Mouse (Mus musculus): ENCODE results near the gene Sbk2. TPM values are rescaled to one million over a fixed set of nuclear protein-coding genes. Genes with fewer than 3 reads are reported as not detected.

Sbk2 gene
- polyA plus RNA-seq, 1 experiment from 2014 or later: not detected

DNA sequence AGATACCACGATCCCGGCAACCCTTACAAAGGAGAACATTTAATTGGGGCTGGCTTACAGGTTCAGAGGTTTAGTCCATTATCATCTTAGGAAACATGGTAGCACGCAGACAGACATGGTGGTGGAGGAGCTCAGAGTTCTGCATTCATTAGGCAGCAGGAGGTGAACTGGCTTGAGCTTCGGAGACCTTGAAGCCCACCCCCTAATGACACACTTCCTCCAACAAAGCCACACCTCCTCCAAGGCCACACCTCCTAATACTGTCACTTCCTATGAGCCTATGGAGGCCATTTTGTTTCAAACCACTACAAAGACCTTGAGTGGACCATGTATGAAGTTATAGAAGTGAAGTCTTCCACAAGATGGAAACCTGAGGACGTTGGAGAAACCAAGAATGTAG is 52.0 kb downstream of the Sbk2 start:
- no peak for ATAC-seq (ENCODE audit: low FRiP score)
- Histone ChIP-seq H3K9me3 (ENCODE audit: control insufficient read depth, low read length) (no peaks in the 10 kb centered on the region), H3K4me2 (no peak overlapping the region), H3K27me3 (ENCODE audit: control insufficient read depth, insufficient read depth, low read length) (no peaks in the 10 kb centered on the region; the same call in 1 of the 2 replicates), H3K9ac (ENCODE audit: low read length) (no peak overlapping the region), H3K36me3 (ENCODE audit: control insufficient read depth, insufficient read depth, low read length) (no peaks in the 10 kb centered on the region), H3K27ac (ENCODE audit: low read depth, low read length) (no peak overlapping the region), H3K4me3 (ENCODE audit: low read depth, low read length) (no peak overlapping the region), H3K4me1 (ENCODE audit: control insufficient read depth, insufficient read depth, low read length) (peaks cover 14% of the 10 kb centered on the region)
- DNase-seq (ENCODE audit: low spot score, missing footprints): no peak
- 66% methylated on average over 5 of the region's 5 CpGs for WGBS

DNA sequence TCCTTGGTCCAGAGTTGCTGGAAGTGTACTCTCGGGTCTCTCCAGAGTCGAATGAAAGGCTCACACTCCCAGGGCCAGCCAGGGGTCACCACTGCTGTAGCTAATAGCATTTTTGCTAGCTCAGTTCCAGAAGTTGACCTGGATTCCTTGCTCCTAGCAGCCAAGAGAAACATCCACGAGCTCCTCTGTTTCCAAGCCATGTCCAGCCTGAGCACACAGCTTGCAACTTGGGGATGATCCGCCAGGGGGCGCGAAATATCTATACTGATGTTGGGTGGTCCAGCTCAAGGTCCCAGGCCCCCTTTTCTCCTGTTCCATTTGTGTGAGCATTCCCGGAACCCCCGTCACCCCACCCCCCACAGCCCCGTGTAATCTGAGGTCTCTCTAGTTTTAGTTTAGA is 52.6 kb downstream of the Sbk2 start:
- Histone ChIP-seq H3K27me3 (ENCODE audit: control insufficient read depth, insufficient read depth, low read length) (no peaks in the 10 kb centered on the region; the same call in 1 of the 2 replicates), H3K4me1 (ENCODE audit: control insufficient read depth, insufficient read depth, low read length) (peaks cover 11% of the 10 kb centered on the region), H3K4me2 (no peak overlapping the region), H3K9ac (ENCODE audit: low read length) (no peak overlapping the region), H3K4me3 (ENCODE audit: low read depth, low read length) (no peak overlapping the region), H3K27ac (ENCODE audit: low read depth, low read length) (no peak overlapping the region), H3K9me3 (ENCODE audit: control insufficient read depth, low read length) (no peaks in the 10 kb centered on the region), H3K36me3 (ENCODE audit: control insufficient read depth, insufficient read depth, low read length) (no peaks in the 10 kb centered on the region)
- no peak for ATAC-seq (ENCODE audit: low FRiP score)
- DNase-seq (ENCODE audit: low spot score, missing footprints): peak; percentile 97
- 43% methylated on average over 9 of the region's 9 CpGs for WGBS

GRCm38 (mm10) chr7:4906466-4906950 is 57.7 kb downstream of the Sbk2 start, which contains the start of gene Gm36210:
Gene Gm36210 (minus strand): TSS chr7:4906516.
- no peak for ATAC-seq (ENCODE audit: low FRiP score)
- Histone ChIP-seq H3K4me3 (ENCODE audit: low read depth, low read length) (no peak within 1 kb of the TSS), H3K36me3 (ENCODE audit: control insufficient read depth, insufficient read depth, low read length) (no peaks in the 10 kb centered on the region), H3K9ac (ENCODE audit: low read length) (no peak within 1 kb of the TSS), H3K27me3 (ENCODE audit: control insufficient read depth, insufficient read depth, low read length) (no peaks in the 10 kb centered on the region), H3K4me2 (no peak within 1 kb of the TSS), H3K4me1 (ENCODE audit: control insufficient read depth, insufficient read depth, low read length) (no peaks in the 10 kb centered on the region), H3K27ac (ENCODE audit: low read depth, low read length) (no peak within 1 kb of the TSS), H3K9me3 (ENCODE audit: control insufficient read depth, low read length) (no peaks in the 10 kb centered on the region)
- 53% methylated on average over 10 of the region's 10 CpGs for WGBS
- DNase-seq (ENCODE audit: low spot score, missing footprints): peak; percentile 67

DNA sequence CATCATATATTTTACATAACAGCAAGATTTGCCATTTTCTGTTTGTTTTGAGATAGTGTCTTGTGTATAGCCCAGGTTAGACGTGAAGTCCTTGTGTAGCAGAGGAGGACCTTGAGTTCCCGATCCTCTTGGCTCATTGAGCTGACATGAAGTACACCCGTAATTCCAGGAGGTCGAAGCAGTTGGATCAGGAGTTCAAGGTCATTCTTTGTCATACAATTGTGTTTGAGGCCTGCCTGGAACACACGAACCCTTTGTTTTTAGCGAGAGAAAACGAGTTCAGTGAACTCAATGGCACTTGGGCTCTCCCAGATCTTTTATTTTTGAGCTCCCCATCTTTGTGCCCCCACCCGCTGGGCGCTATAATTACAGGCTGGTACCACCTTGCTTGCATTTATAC is 61.8 kb downstream of the Sbk2 start:
- no peaks in the 10 kb centered on the region for H3K36me3 ChIP-seq (ENCODE audit: control insufficient read depth, insufficient read depth, low read length)
- ATAC-seq (ENCODE audit: low FRiP score): no peak
- no peak overlapping the region for H3K4me3 ChIP-seq (ENCODE audit: low read depth, low read length)
- H3K9ac ChIP-seq (ENCODE audit: low read length): no peak overlapping the region
- H3K4me2 ChIP-seq: no peak overlapping the region
- no peak overlapping the region for H3K27ac ChIP-seq (ENCODE audit: low read depth, low read length)
- 84% methylated on average over 9 of the region's 9 CpGs for WGBS
- no peaks in the 10 kb centered on the region for H3K9me3 ChIP-seq (ENCODE audit: control insufficient read depth, low read length)
- H3K27me3 ChIP-seq (ENCODE audit: control insufficient read depth, insufficient read depth, low read length): peaks cover 6% of the 10 kb centered on the region
- DNase-seq (ENCODE audit: low spot score, missing footprints): peak; percentile 74
- peaks cover 3% of the 10 kb centered on the region; the same call in 1 of the 2 replicates for H3K4me1 ChIP-seq (ENCODE audit: control insufficient read depth, insufficient read depth, low read length)

GRCm38 (mm10) chr7:4901171-4901570 is 63.0 kb downstream of the Sbk2 start:
- ATAC-seq (ENCODE audit: low FRiP score): 0 out of 2 replicates have a peak, but pooled peaks have one; percentile 12
- DNase-seq (ENCODE audit: low spot score, missing footprints): peak; percentile 90
- WGBS: 44% methylated on average over 8 of the region's 8 CpGs

GRCm38 (mm10) chr7:4900523-4900851 is 63.7 kb downstream of the Sbk2 start:
- WGBS: 20% methylated on average over 10 of the region's 11 CpGs
- DNase-seq (ENCODE audit: low spot score, missing footprints) (peak; percentile 79), ATAC-seq (ENCODE audit: low FRiP score) (no peak)
- peaks cover 6% of the 10 kb centered on the region for H3K27me3 ChIP-seq (ENCODE audit: control insufficient read depth, insufficient read depth, low read length)
- no peak overlapping the region for H3K9ac ChIP-seq (ENCODE audit: low read length)
- H3K9me3 ChIP-seq (ENCODE audit: control insufficient read depth, low read length): no peaks in the 10 kb centered on the region
- peaks cover 3% of the 10 kb centered on the region; the same call in 1 of the 2 replicates for H3K4me1 ChIP-seq (ENCODE audit: control insufficient read depth, insufficient read depth, low read length)
- no peak overlapping the region for H3K4me3 ChIP-seq (ENCODE audit: low read depth, low read length)
- H3K4me2 ChIP-seq: peak overlapping the region; percentile 12; the same call in 1 of the 2 replicates
- H3K36me3 ChIP-seq (ENCODE audit: control insufficient read depth, insufficient read depth, low read length): no peaks in the 10 kb centered on the region
- H3K27ac ChIP-seq (ENCODE audit: low read depth, low read length): no peak overlapping the region

More at GRCm38 (mm10) chr7:4901171-4901570, 63.0 kb downstream of the Sbk2 start:
- Histone ChIP-seq H3K4me3 (ENCODE audit: low read depth, low read length) (no peak overlapping the region), H3K9me3 (ENCODE audit: control insufficient read depth, low read length) (no peaks in the 10 kb centered on the region), H3K9ac (ENCODE audit: low read length) (no peak overlapping the region), H3K4me1 (ENCODE audit: control insufficient read depth, insufficient read depth, low read length) (peaks cover 3% of the 10 kb centered on the region; the same call in 1 of the 2 replicates), H3K4me2 (no peak overlapping the region), H3K27me3 (ENCODE audit: control insufficient read depth, insufficient read depth, low read length) (peaks cover 6% of the 10 kb centered on the region), H3K27ac (ENCODE audit: low read depth, low read length) (no peak overlapping the region), H3K36me3 (ENCODE audit: control insufficient read depth, insufficient read depth, low read length) (no peaks in the 10 kb centered on the region)

GRCm38 (mm10) chr7:4899649-4900522 is 64.3 kb downstream of the Sbk2 start:
- Histone ChIP-seq H3K27me3 (ENCODE audit: control insufficient read depth, insufficient read depth, low read length) (peaks cover 6% of the 10 kb centered on the region), H3K9me3 (ENCODE audit: control insufficient read depth, low read length) (no peaks in the 10 kb centered on the region), H3K4me1 (ENCODE audit: control insufficient read depth, insufficient read depth, low read length) (peaks cover 3% of the 10 kb centered on the region; the same call in 1 of the 2 replicates), H3K36me3 (ENCODE audit: control insufficient read depth, insufficient read depth, low read length) (no peaks in the 10 kb centered on the region), H3K27ac (ENCODE audit: low read depth, low read length) (no peak overlapping the region), H3K4me2 (peak overlapping the region; percentile 40), H3K9ac (ENCODE audit: low read length) (peak overlapping the region; percentile 42), H3K4me3 (ENCODE audit: low read depth, low read length) (peak overlapping the region; percentile 11; the same call in 1 of the 2 replicates)
- ATAC-seq (ENCODE audit: low FRiP score): peak; percentile 56; the same call in 1 of the 2 replicates
- DNase-seq (ENCODE audit: low spot score, missing footprints): peak; percentile 86
- WGBS: 5% methylated on average over 19 of the region's 19 CpGs

GRCm38 (mm10) chr7:4898851-4899648 is 65.2 kb downstream of the Sbk2 start:
- Histone ChIP-seq H3K4me1 (ENCODE audit: control insufficient read depth, insufficient read depth, low read length) (peaks cover 3% of the 10 kb centered on the region; the same call in 1 of the 2 replicates), H3K9me3 (ENCODE audit: control insufficient read depth, low read length) (no peaks in the 10 kb centered on the region), H3K9ac (ENCODE audit: low read length) (peak overlapping the region; percentile 42), H3K4me2 (peak overlapping the region; percentile 40), H3K36me3 (ENCODE audit: control insufficient read depth, insufficient read depth, low read length) (no peaks in the 10 kb centered on the region), H3K27me3 (ENCODE audit: control insufficient read depth, insufficient read depth, low read length) (peaks cover 6% of the 10 kb centered on the region), H3K4me3 (ENCODE audit: low read depth, low read length) (peak overlapping the region; percentile 11; the same call in 1 of the 2 replicates), H3K27ac (ENCODE audit: low read depth, low read length) (no peak overlapping the region)
- WGBS: 16% methylated on average over 16 of the region's 18 CpGs
- DNase-seq (ENCODE audit: low spot score, missing footprints) (peak; percentile 84), ATAC-seq (ENCODE audit: low FRiP score) (peak; percentile 55)
